Mouse (Mus musculus): ENCODE measurements around the gene Antxr2. TPM values are rescaled to one million over a fixed set of nuclear protein-coding genes. Genes with fewer than 3 reads are reported as not detected.
A peak's percentile ranks its signal among the peaks of the same experiment; 100 is the strongest.

The Antxr2 gene
- polyA plus RNA-seq, 2 experiments: 10.5 to 32.4 TPM

DNA sequence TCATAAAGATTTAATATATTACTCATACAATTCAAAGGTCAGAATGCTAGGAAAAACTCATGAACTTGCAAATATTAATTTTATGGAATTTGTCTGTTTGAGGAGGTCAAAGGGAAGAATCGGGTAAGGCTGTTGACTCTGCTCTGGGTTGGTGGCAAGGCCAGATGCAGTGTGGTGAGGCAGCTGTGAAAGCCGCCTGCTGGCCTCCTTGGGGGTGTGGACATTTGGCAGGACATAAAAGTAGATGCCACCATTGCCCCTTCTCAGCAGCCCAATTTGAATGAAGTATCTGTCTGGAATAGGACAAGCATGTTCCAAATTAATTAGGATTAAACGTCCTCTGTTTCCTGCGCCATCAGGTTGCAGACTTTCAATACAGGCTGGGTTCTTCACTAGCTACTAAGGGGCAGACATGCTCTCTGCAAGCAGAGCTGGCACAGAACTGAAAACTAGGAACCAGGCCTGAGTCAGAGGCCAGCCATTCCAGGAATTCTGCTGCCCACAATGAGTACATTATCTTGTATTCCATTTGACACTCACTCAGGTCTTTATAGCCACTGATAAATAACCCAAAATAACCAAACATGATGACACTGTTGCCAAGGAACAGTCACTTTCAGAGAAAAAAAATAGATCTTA is 44.1 kb downstream of the Antxr2 start:
- ATAC-seq (ENCODE audit: low FRiP score, low read depth) (no peak), DNase-seq (ENCODE audit: low spot score) (no peak)
- Histone ChIP-seq H3K9me3 (ENCODE audit: control insufficient read depth, low read length) (0 out of 2 replicates have a peak, but pooled peaks cover 5% of the 10 kb centered on the region), H3K9ac (ENCODE audit: low read depth, low read length, severe bottlenecking) (no peak overlapping the region), H3K36me3 (ENCODE audit: control insufficient read depth, insufficient read depth, low read length) (peaks cover 4% of the 10 kb centered on the region), H3K27me3 (ENCODE audit: control insufficient read depth, insufficient read depth, low read length) (no peaks in the 10 kb centered on the region), H3K27ac (replicated peaks; ENCODE audit: low read depth, low read length) (no peak overlapping the region), H3K4me2 (replicated peaks; ENCODE audit: low read depth, low read length, severe bottlenecking) (no peak overlapping the region), H3K4me3 (replicated peaks; ENCODE audit: low read length) (no peak overlapping the region), H3K4me1 (ENCODE audit: control insufficient read depth, insufficient read depth, low read length) (no peaks in the 10 kb centered on the region)
- 90% methylated on average over 4 of the region's 4 CpGs for WGBS
- no peak for TF ChIP-seq POLR2A (IDR thresholded peaks at IDR 0.05; ENCODE audit: borderline replicate concordance, extremely low read depth, insufficient read depth, insufficient read length)

DNA sequence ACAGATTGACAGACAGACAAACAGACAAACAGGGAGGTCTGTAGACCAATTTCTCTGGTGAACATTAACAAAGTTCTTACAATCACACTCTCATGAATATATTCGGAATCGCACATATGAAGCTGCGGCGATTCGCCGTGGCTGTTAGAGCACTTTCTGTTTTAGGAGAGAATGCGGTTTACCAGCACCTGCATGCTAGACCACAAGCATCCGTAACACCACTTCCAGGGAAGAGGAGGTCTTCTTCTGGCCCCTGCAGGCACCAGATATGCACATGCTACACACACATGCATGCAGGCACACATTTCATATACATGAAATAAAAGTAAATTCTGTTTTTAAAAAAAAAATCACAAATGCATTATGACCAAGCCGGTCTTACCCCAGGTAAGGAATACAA is 47.5 kb downstream of the Antxr2 start:
- no peak for DNase-seq (ENCODE audit: low spot score)
- Histone ChIP-seq H3K9ac (ENCODE audit: low read depth, low read length, severe bottlenecking) (no peak overlapping the region), H3K4me3 (replicated peaks; ENCODE audit: low read length) (no peak overlapping the region), H3K9me3 (ENCODE audit: control insufficient read depth, low read length) (0 out of 2 replicates have a peak, but pooled peaks cover 5% of the 10 kb centered on the region), H3K27me3 (ENCODE audit: control insufficient read depth, insufficient read depth, low read length) (no peaks in the 10 kb centered on the region), H3K36me3 (ENCODE audit: control insufficient read depth, insufficient read depth, low read length) (peaks cover 8% of the 10 kb centered on the region), H3K27ac (replicated peaks; ENCODE audit: low read depth, low read length) (no peak overlapping the region), H3K4me2 (replicated peaks; ENCODE audit: low read depth, low read length, severe bottlenecking) (no peak overlapping the region), H3K4me1 (ENCODE audit: control insufficient read depth, insufficient read depth, low read length) (0 out of 2 replicates have a peak, but pooled peaks cover 7% of the 10 kb centered on the region)
- TF ChIP-seq POLR2A (IDR thresholded peaks at IDR 0.05; ENCODE audit: borderline replicate concordance, extremely low read depth, insufficient read depth, insufficient read length): no peak
- no peak for ATAC-seq (ENCODE audit: low FRiP score, low read depth)
- 97% methylated on average over 9 of the region's 9 CpGs for WGBS

DNA sequence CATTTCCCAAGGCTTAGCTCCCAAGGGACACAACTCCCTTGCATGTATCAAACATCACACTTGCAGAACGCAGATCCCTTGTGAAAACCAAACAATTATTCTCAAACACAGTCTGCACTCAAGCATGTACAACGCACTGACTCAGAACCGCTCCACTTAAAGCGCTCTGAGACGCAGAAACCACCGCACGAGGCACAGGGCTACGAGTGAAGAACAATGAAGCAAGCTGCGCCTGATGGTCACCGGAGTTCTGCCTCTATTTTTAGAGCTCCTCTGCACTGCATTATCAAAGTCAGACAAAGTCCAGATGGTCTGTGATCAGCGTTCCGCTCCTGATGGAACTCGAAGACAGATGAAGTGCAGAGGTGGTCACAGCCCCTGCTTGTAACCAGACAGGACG is 50.4 kb downstream of the Antxr2 start:
- WGBS: 42% methylated on average over 14 of the region's 14 CpGs
- 0 out of 2 replicates have a peak, but pooled peaks cover 15% of the 10 kb centered on the region for H3K36me3 ChIP-seq (ENCODE audit: control insufficient read depth, insufficient read depth, low read length)
- no peaks in the 10 kb centered on the region for H3K9me3 ChIP-seq (ENCODE audit: control insufficient read depth, low read length)
- peak overlapping the region; percentile 32 for H3K4me2 ChIP-seq (replicated peaks; ENCODE audit: low read depth, low read length, severe bottlenecking)
- no peak overlapping the region for H3K9ac ChIP-seq (ENCODE audit: low read depth, low read length, severe bottlenecking)
- no peak for ATAC-seq (ENCODE audit: low FRiP score, low read depth)
- H3K27me3 ChIP-seq (ENCODE audit: control insufficient read depth, insufficient read depth, low read length): no peaks in the 10 kb centered on the region
- no peak overlapping the region for H3K4me3 ChIP-seq (replicated peaks; ENCODE audit: low read length)
- H3K27ac ChIP-seq (replicated peaks; ENCODE audit: low read depth, low read length): no peak overlapping the region
- H3K4me1 ChIP-seq (ENCODE audit: control insufficient read depth, insufficient read depth, low read length): 0 out of 2 replicates have a peak, but pooled peaks cover 7% of the 10 kb centered on the region
- TF ChIP-seq POLR2A (IDR thresholded peaks at IDR 0.05; ENCODE audit: borderline replicate concordance, extremely low read depth, insufficient read depth, insufficient read length): no peak
- DNase-seq (ENCODE audit: low spot score): no peak

DNA sequence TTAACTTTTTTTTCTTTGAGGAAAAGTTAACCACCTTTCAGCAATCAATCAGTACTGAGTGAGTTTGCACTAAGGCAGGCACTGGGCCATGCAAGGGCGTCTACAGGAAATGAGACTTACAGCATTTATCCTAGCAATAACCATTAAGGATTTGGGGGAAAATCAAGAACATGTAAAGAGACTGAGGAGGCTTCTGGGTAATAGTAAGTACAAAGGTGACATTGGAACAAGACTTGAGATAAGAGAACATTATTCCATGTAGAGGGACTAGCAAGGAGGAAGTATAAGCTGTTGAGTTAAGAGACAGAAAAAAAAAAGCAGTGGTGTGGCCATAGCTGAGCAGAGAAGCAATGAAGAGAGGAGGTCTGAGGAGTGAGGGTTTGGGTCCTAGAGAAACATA is 57.5 kb downstream of the Antxr2 start:
- Histone ChIP-seq H3K4me2 (replicated peaks; ENCODE audit: low read depth, low read length, severe bottlenecking) (no peak overlapping the region), H3K27ac (replicated peaks; ENCODE audit: low read depth, low read length) (no peak overlapping the region), H3K9ac (ENCODE audit: low read depth, low read length, severe bottlenecking) (no peak overlapping the region), H3K36me3 (ENCODE audit: control insufficient read depth, insufficient read depth, low read length) (peaks cover 25% of the 10 kb centered on the region), H3K4me1 (ENCODE audit: control insufficient read depth, insufficient read depth, low read length) (no peaks in the 10 kb centered on the region), H3K9me3 (ENCODE audit: control insufficient read depth, low read length) (no peaks in the 10 kb centered on the region), H3K27me3 (ENCODE audit: control insufficient read depth, insufficient read depth, low read length) (no peaks in the 10 kb centered on the region), H3K4me3 (replicated peaks; ENCODE audit: low read length) (no peak overlapping the region)
- TF ChIP-seq POLR2A (IDR thresholded peaks at IDR 0.05; ENCODE audit: borderline replicate concordance, extremely low read depth, insufficient read depth, insufficient read length): no peak
- DNase-seq (ENCODE audit: low spot score): no peak
- no peak for ATAC-seq (ENCODE audit: low FRiP score, low read depth)
- WGBS: 69% methylated on average over 1 of the region's 1 CpGs

DNA sequence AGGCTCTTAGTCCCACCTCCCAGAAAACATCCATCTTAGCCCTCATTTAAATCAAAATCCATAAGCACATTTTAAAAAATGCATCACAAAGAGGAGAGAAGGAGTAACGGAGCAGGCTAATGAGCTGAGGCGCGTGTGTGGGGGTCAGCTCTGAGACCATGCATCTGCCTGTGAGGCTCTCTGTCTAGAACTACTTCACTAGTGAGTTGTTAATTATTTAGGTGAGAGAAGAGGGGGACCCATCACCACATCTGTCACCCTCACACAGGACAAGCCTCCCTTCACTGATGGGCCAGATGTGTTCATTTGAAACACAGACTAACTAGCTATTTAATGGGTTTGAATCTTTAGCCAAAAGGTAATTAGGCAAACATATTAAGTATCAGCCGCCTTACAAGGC is 58.8 kb downstream of the Antxr2 start:
- TF ChIP-seq POLR2A (IDR thresholded peaks at IDR 0.05; ENCODE audit: borderline replicate concordance, extremely low read depth, insufficient read depth, insufficient read length): no peak
- Histone ChIP-seq H3K9me3 (ENCODE audit: control insufficient read depth, low read length) (no peaks in the 10 kb centered on the region), H3K27ac (replicated peaks; ENCODE audit: low read depth, low read length) (no peak overlapping the region), H3K4me1 (ENCODE audit: control insufficient read depth, insufficient read depth, low read length) (no peaks in the 10 kb centered on the region), H3K9ac (ENCODE audit: low read depth, low read length, severe bottlenecking) (no peak overlapping the region), H3K4me3 (replicated peaks; ENCODE audit: low read length) (no peak overlapping the region), H3K36me3 (ENCODE audit: control insufficient read depth, insufficient read depth, low read length) (peaks cover 15% of the 10 kb centered on the region), H3K27me3 (ENCODE audit: control insufficient read depth, insufficient read depth, low read length) (no peaks in the 10 kb centered on the region), H3K4me2 (replicated peaks; ENCODE audit: low read depth, low read length, severe bottlenecking) (no peak overlapping the region)
- WGBS: 70% methylated on average over 4 of the region's 4 CpGs
- ATAC-seq (ENCODE audit: low FRiP score, low read depth): no peak
- no peak for DNase-seq (ENCODE audit: low spot score)

All from limb, embryonic 14.5 days (tissue).